Mouse (Mus musculus) testis, postnatal 10 days (tissue): Measurements from ENCODE around the gene B3gnt6.

ENCODE experiments used
- DNase-seq: peaks from one replicate; pipeline ENCODE4 v3.0.0; 2021; ENCODE audit warnings: low spot score

Gene B3gnt6

DNA sequence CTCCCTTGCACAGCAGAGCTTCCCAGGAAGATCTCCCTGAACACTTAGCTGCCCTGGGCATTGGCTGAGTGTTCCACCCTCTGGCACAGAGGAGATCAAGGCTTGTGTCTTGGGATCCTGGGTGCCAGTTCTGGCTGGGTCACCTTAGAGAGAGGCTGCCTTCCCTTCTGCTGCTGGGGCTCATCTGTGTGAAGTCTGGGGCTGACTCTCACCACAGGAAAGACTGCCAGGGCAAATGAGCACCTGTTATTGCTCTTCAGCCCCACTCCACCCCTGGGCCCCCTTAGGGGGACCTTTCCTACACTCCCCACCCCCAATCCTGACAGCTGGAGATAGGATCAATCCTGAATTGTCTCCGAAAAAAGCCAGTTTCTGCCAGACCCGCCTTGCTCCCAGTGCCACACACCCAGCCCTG, 22.2 kb downstream of the B3gnt6 start:
- DNase-seq = no peak

- peak; percentile 36 for DNase-seq
Measured at GRCm38 (mm10) chr7:98176322-98177070, 22.8 kb downstream of the B3gnt6 start.

GRCm38 (mm10) chr7:98174883-98175755, 24.2 kb downstream of the B3gnt6 start:
- peak; percentile 38 for DNase-seq

- DNase-seq = no peak
Measured at GRCm38 (mm10) chr7:98173408-98173807, 25.9 kb downstream of the B3gnt6 start.

DNA sequence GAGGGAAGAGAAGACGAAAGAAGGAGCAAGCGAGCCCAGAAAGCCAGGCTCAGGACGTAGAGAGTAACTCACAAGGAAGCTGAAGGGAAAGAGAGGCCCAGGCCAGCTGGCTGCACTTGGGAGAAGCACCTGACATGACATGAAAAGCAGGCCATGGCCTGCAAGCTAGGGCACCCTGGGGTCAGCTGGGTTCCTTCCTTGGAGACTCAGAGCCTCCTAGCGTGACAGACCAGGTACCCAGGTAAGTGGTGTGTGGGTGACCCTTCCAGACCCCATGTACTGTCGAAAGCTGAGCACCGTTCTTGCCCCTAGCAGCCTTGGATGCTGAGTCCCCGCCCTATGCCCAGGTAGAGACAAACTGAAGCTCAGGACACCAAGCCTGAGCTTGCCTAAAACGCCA, 26.6 kb downstream of the B3gnt6 start:
- peak; percentile 28 for DNase-seq

DNA sequence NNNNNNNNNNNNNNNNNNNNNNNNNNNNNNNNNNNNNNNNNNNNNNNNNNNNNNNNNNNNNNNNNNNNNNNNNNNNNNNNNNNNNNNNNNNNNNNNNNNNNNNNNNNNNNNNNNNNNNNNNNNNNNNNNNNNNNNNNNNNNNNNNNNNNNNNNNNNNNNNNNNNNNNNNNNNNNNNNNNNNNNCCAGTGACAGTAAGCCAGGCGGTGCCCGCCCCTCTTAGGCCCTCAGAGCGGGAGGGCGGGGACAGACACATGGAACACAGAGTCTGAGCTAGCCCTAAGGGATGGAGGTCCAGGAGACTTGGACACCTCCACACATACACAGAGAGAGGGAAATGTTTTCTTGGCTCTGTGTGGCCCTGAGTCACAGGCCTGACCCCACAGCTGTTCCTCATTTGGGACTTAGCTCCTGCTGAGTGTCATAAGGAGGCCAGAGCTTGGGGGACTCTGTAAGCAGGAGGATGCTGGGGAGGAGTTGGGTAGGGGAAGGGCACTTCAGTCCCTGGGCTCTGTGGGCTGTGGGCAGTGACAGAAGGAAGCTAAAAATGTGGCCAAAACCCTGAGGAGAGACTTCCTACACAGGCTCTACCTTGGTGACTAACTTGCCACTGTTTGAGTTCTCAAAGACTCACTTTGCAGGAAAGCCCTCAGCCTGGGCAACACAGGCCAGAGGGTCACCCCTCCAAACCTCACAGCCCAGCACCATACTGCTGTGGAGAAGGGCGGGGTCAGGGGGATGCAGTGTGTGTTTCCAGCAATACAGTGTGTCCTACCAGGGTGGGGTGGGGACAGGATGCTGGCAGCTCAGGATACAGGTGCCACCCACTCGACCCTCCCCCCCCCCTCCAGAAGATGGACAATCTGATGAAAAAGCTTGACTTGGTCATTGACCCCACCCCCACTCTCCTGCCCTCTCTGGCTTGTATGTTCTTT, 27.9 kb downstream of the B3gnt6 start:
- peak; percentile 37 for DNase-seq

GRCm38 (mm10) chr7:98164999-98165528, 34.2 kb downstream of the B3gnt6 start:
- peak; percentile 46 for DNase-seq

DNA sequence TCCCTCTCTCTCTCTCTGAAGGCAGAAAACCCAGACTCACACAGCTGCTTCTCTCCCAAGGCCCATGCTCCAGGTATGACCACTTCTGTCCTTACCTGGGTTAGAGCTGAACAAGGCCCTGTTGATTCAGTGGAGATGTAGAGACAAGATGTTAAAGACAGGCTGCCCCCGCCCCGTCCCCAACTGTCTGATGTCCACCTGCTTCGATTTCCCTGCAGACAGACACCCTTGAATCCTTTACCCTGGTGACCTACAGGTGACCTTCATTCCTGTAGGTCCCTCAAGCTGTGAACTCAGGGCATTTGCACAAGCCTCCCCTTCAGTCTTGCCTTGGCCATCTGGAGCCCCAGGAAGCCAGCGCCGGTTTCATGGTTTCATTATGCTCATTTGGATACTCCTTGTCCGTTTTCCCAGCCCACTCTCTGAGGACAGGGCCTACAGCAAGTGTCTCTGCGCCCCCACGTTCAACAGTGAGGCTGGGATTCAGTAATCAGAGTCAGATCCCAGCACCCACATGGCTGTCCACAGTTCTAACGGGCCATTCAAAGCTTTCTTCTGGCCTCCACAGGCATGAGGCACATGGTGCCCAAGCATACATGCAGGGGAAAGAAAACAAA, 34.8 kb downstream of the B3gnt6 start:
- peak; percentile 27 for DNase-seq

DNA sequence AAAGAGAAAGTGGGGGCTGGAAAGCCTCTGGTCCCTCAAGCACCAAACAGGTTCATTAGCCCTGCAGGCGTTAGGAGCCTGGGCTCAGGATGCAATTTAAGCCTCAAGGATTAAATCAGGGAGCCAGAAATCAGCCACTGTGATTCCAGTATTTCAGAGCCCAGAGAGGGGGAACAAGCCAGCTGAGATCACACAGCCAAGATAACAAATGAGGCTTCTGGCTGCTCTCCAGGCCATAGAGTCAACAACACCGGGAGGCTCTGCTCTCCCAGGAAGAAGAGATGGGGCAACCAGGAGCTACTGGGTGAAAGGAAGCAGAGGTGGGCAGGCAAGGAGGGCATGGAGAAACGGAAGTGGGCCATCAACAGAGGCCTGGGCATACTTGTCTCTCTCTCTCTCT, 35.6 kb downstream of the B3gnt6 start:
- DNase-seq = peak; percentile 43

- no peak for DNase-seq
Measured at GRCm38 (mm10) chr7:98162239-98162638, 37.0 kb downstream of the B3gnt6 start.

GRCm38 (mm10) chr7:98160041-98160740, 39.1 kb downstream of the B3gnt6 start:
- DNase-seq = no peak

- no peak for DNase-seq
Measured at GRCm38 (mm10) chr7:98158481-98158880, 40.8 kb downstream of the B3gnt6 start.

- no peak for DNase-seq
Measured at GRCm38 (mm10) chr7:98157636-98158332, 41.5 kb downstream of the B3gnt6 start.

- no peak for DNase-seq
Measured at GRCm38 (mm10) chr7:98156280-98156665, 43.0 kb downstream of the B3gnt6 start.

- DNase-seq = peak; percentile 88
Measured at GRCm38 (mm10) chr7:98155546-98156279, 43.6 kb downstream of the B3gnt6 start.

DNA sequence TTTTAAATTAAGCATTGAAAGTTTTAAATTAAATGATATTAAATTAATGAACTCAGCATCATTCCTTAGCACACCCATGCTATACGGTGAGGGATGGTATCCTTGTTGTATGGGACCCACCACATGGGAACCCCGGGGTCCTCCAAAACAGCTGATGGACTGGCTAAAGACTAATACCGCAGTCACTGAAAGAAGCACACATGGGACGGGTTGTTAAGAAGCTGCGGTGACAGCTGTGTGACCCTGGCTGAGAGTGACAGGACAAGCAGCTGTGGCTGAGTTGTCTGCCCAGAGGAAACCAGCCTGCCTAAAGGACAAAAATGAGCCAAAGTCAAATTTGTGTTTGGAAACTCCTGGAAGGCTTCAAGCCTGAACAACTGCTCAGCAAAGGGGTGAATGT, 45.4 kb downstream of the B3gnt6 start:
- no peak for DNase-seq

DNA sequence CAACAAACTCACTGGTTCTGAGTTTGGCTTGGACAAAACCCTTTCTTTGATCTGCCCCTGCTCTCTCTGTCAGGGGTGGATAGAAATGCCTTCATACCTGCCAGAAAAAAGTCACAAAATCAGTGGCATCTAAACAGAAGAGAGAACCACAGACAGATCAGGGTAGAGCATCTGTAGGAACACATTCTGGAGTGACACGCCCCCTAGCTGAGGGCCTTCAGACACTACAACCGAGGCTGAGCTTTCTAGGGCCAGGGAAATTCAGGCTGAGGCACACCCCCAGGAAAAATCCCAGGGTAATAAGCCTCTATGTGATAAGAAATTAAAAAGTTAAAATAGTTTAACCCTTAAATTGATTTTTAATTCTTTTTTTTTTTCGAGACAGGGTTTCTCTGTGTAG, 45.9 kb downstream of the B3gnt6 start:
- no peak for DNase-seq

DNA sequence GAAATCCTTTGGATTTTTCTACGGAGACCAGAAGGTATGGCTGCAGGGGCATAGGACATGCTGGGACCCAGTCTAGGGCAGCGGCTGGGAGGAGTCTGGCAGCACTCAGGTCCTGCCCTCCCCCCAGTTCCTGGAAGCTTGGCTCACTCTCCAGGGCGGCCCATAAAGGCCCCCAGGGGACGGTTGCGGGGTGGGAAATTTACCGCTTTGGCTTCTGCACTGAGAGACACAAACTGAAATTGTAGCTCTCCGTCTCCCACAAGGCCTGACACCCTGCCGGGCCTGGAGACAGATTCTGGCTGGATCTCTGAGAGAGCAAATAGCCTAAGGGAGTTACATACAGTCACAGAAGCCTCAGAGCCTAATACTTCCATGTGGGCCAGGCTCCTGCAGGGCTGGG, 46.9 kb downstream of the B3gnt6 start:
- DNase-seq = no peak

DNA sequence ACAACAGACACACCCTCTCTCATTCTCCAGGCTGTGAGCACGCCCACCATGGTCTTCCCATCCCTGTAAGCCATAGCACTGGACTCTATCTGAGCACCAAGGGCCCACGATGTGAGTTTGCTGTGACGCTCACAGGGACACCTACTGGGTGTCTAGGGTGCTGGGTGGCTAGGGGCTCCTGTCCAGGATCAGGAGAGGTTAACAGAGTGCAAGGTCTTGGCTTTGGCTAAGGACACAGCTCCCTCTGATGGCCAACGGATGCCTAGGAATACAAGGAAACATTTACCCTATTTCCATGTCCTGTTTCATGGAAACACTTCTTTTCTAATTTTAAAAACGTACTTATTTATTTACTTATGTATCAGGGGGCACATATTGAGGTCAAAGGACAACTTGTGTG, 48.8 kb downstream of the B3gnt6 start:
- peak; percentile 68 for DNase-seq
